Mouse (Mus musculus): ENCODE data around the gene 1700013H16Rik. TPM values are rescaled to one million over a fixed set of nuclear protein-coding genes. Genes with fewer than 3 reads are reported as not detected.

The 1700013H16Rik gene
- polyA plus RNA-seq, 1 experiment from 2014 or later: not detected

DNA sequence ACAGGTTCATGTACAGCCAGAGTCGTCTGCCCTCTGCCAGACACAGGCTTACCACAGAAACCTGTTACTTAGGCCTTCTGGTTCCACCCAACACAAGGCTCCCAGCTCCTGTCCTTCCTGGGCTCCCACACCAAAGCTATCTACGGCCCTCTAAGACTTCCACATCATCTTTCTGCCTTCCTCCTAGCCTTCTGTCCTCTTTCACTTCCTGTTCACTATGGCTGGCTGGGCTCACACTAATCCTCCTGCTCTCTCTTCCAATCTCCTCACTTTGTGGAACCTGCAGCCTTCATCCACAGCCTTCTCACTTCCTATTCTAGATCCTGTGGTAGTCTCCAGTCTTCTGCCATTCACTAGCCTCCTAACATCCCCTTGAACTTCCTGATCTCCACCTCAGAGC, 64.5 kb downstream of the 1700013H16Rik start:
- Histone ChIP-seq H3K9ac (no peak overlapping the region), H3K4me3 (no peak overlapping the region), H3K27ac (no peak overlapping the region), H3K4me2 (no peak overlapping the region), H3K9me3 (no peaks in the 10 kb centered on the region), H3K36me3 (no peaks in the 10 kb centered on the region), H3K27me3 (no peaks in the 10 kb centered on the region), H3K4me1 (no peaks in the 10 kb centered on the region)
- ATAC-seq (ENCODE audit: borderline replicate concordance, extremely low read depth, low FRiP score, low TSS enrichment): no peak
- 56% methylated on average over 2 of the region's 2 CpGs for WGBS

Other genes with a start within 250 kb of the 1700013H16Rik start
- gene Rtl8c, start 149.8 kb downstream of the 1700013H16Rik start, polyA plus RNA-seq (2015; fragmentation: Nextera tagmentation; extraction: Ambion mirVana): 33.2 and 35.3 TPM in 2 replicates
- not detected in 2 replicates for gene Gm14597, start 148.9 kb downstream of the 1700013H16Rik start, polyA plus RNA-seq (2015; fragmentation: Nextera tagmentation; extraction: Ambion mirVana)
- gene Rtl8a, start 114.1 kb downstream of the 1700013H16Rik start, polyA plus RNA-seq (2015; fragmentation: Nextera tagmentation; extraction: Ambion mirVana): 89.3 and 93.5 TPM in 2 replicates
- 76.0 and 84.2 TPM in 2 replicates for gene Rtl8b, start 87.4 kb downstream of the 1700013H16Rik start, polyA plus RNA-seq (2015; fragmentation: Nextera tagmentation; extraction: Ambion mirVana)
- gene 4930502E18Rik, start 33.0 kb downstream of the 1700013H16Rik start, polyA plus RNA-seq (2015; fragmentation: Nextera tagmentation; extraction: Ambion mirVana): 0.10 TPM in 1 of 2 replicates, not detected in the other
- gene Zfp36l3, start 18.6 kb upstream of the 1700013H16Rik start, polyA plus RNA-seq (2015; fragmentation: Nextera tagmentation; extraction: Ambion mirVana): not detected in 2 replicates
- gene Xlr, start 39.9 kb upstream of the 1700013H16Rik start, polyA plus RNA-seq (2015; fragmentation: Nextera tagmentation; extraction: Ambion mirVana): 1.5 and 1.7 TPM in 2 replicates

Measured in lung, embryonic 15.5 days (tissue).